Mouse (Mus musculus) midbrain, embryonic 14.5 days (tissue): Measurements from ENCODE around the gene Gm20683. TPM values are rescaled to one million over a fixed set of nuclear protein-coding genes. Genes with fewer than 3 reads are reported as not detected.
A peak's percentile ranks its signal among the peaks of the same experiment; 100 is the strongest.

Experiments
- ATAC-seq: fragments of 200-750 bp; cut with Nextera tagmentation; 2 replicates; pipeline ENCODE4 v1.8.0; 2017; ENCODE audit warnings: moderate number of reproducible peaks, moderate library complexity; ENCODE audit not compliant: low FRiP score, low TSS enrichment
- DNase-seq: peaks from one replicate; pipeline ENCODE4 v3.0.0-alpha.2; 2015
- H3K27ac ChIP-seq: fragments of 300-500 bp; sonication (generic); replicated peaks from 2 replicates; pipeline ENCODE4 v1.5.1; 2014; ENCODE audit warnings: mild to moderate bottlenecking, low read depth, low read length, moderate library complexity
- H3K27me3 ChIP-seq: fragments of 300-500 bp; sonication (generic); 2 replicates; pipeline ENCODE4 v1.6.1; 2014; ENCODE audit warnings: low read length, control low read depth, mixed read lengths; ENCODE audit not compliant: control insufficient read depth, insufficient read depth
- H3K36me3 ChIP-seq: fragments of 300-500 bp; sonication (generic); 2 replicates; pipeline ENCODE4 v1.6.1; 2014; ENCODE audit warnings: low read length, control low read depth; ENCODE audit not compliant: control insufficient read depth, insufficient read depth
- H3K4me1 ChIP-seq: fragments of 300-500 bp; sonication (generic); 2 replicates; pipeline ENCODE4 v1.6.1; 2014; ENCODE audit warnings: mild to moderate bottlenecking, antibody characterized with exemption, low read length, control low read depth; ENCODE audit not compliant: control insufficient read depth, insufficient read depth
- H3K4me2 ChIP-seq: fragments of 300-500 bp; sonication (generic); 2 replicates; pipeline ENCODE4 v1.6.1; 2014; ENCODE audit warnings: mild to moderate bottlenecking, low read length, moderate library complexity
- H3K4me3 ChIP-seq: fragments of 300-500 bp; sonication (generic); replicated peaks from 2 replicates; pipeline ENCODE4 v1.5.1; 2014; ENCODE audit warnings: low read depth, low read length
- H3K9ac ChIP-seq: fragments of 300-500 bp; sonication (generic); replicated peaks from 2 replicates; pipeline ENCODE4 v1.6.1; 2014; ENCODE audit warnings: mild to moderate bottlenecking, low read length, moderate library complexity
- H3K9me3 ChIP-seq: fragments of 300-500 bp; sonication (generic); 2 replicates; pipeline ENCODE4 v1.6.1; 2016; ENCODE audit warnings: low read length, control low read depth, mixed read lengths; ENCODE audit not compliant: control insufficient read depth
- WGBS: fragments of 180-500 bp; shearing (Covaris S2); extraction: QIAGEN DNeasy Blood & Tissue Kit; methylation state at CpG from one replicate; pipeline ENCODE4 v1.1.7; 2014; 5-methylcytosine and 5-hydroxymethylcytosine counted together
- polyA plus RNA-seq: library from polyadenylated mRNA; unstranded; fragments of >200 nt; fragmentation: Nextera tagmentation; extraction: Ambion mirVana; gene quantifications from 2 replicates; pipeline ENCODE4 v1.2.1, GENCODE M21; 2014

Gm20683 gene
- polyA plus RNA-seq, 1 experiment from 2014 or later: 8.0 TPM

- H3K4me1 ChIP-seq: peaks cover 13% of the 10 kb centered on the region
- peak within 1 kb of the TSS; percentile 85 for H3K27ac ChIP-seq
- ATAC-seq: peak; percentile 92
- 3% methylated on average over 65 of the region's 65 CpGs for WGBS
- peak; percentile 97 for DNase-seq
- no peaks in the 10 kb centered on the region for H3K36me3 ChIP-seq
- no peaks in the 10 kb centered on the region for H3K27me3 ChIP-seq
- peak within 1 kb of the TSS; percentile 83 for H3K9ac ChIP-seq
- H3K9me3 ChIP-seq: no peaks in the 10 kb centered on the region
- peak within 1 kb of the TSS; percentile 86 for H3K4me2 ChIP-seq
- H3K4me3 ChIP-seq: peak within 1 kb of the TSS; percentile 63
Measured at GRCm38 (mm10) chr17:25860832-25861703, 19.5 kb upstream of the Gm20683 start, which contains the start of gene Wdr90. TSS of gene Wdr90 (minus strand) at chr17:25861501.

- Histone ChIP-seq H3K4me3 (peak overlapping the region; percentile 63; the same call in 1 of the 2 replicates), H3K27ac (no peak overlapping the region), H3K9me3 (no peaks in the 10 kb centered on the region), H3K36me3 (0 out of 2 replicates have a peak, but pooled peaks cover under 1% of the 10 kb centered on the region), H3K27me3 (no peaks in the 10 kb centered on the region), H3K9ac (no peak overlapping the region), H3K4me1 (peaks cover 13% of the 10 kb centered on the region), H3K4me2 (peak overlapping the region; percentile 86)
- WGBS: 91% methylated on average over 6 of the region's 6 CpGs
- DNase-seq: no peak
- ATAC-seq: no peak
Measured at GRCm38 (mm10) chr17:25860229-25860628, 18.7 kb upstream of the Gm20683 start.

- H3K4me2 ChIP-seq: peak within 1 kb of the TSS; percentile 70
- peak within 1 kb of the TSS; percentile 71 for H3K9ac ChIP-seq
- H3K36me3 ChIP-seq: peaks cover 53% of the 10 kb centered on the region
- DNase-seq (peak; percentile 96), ATAC-seq (peak; percentile 89)
- H3K9me3 ChIP-seq: no peaks in the 10 kb centered on the region
- 2% methylated on average over 20 of the region's 21 CpGs for WGBS
- peaks cover 12% of the 10 kb centered on the region for H3K4me1 ChIP-seq
- peak within 1 kb of the TSS; percentile 62 for H3K27ac ChIP-seq
- peak within 1 kb of the TSS; percentile 78 for H3K4me3 ChIP-seq
- no peaks in the 10 kb centered on the region for H3K27me3 ChIP-seq
Measured at GRCm38 (mm10) chr17:25844396-25844901, 2.9 kb upstream of the Gm20683 start, which contains the start of gene Rhot2. TSS of gene Rhot2 (minus strand) at chr17:25844851.

GRCm38 (mm10) chr17:25843636-25844395, 2.3 kb upstream of the Gm20683 start:
- Histone ChIP-seq H3K4me3 (peak overlapping the region; percentile 78), H3K4me2 (peak overlapping the region; percentile 70), H3K9me3 (no peaks in the 10 kb centered on the region), H3K27ac (peak overlapping the region; percentile 62), H3K36me3 (peaks cover 55% of the 10 kb centered on the region), H3K9ac (peak overlapping the region; percentile 71), H3K27me3 (no peaks in the 10 kb centered on the region), H3K4me1 (peaks cover 12% of the 10 kb centered on the region)
- no peak; the same call in 1 of the 2 replicates for ATAC-seq
- 3% methylated on average over 35 of the region's 38 CpGs for WGBS
- peak; percentile 43 for DNase-seq

GRCm38 (mm10) chr17:25843122-25843521, 1.6 kb upstream of the Gm20683 start:
- no peak for DNase-seq
- H3K36me3 ChIP-seq: peaks cover 57% of the 10 kb centered on the region

GRCm38 (mm10) chr17:25842509-25842908, 946 bp upstream of the Gm20683 start:
- Histone ChIP-seq H3K4me3 (no peak overlapping the region), H3K36me3 (peaks cover 55% of the 10 kb centered on the region), H3K27me3 (no peaks in the 10 kb centered on the region), H3K4me2 (no peak overlapping the region), H3K4me1 (peaks cover 20% of the 10 kb centered on the region), H3K9ac (no peak overlapping the region), H3K27ac (no peak overlapping the region), H3K9me3 (no peaks in the 10 kb centered on the region)
- no peak for DNase-seq
- ATAC-seq: no peak
- 87% methylated on average over 3 of the region's 3 CpGs for WGBS

More at GRCm38 (mm10) chr17:25843122-25843521, 1.6 kb upstream of the Gm20683 start:
- H3K4me2 ChIP-seq: peak overlapping the region; percentile 70
- peaks cover 13% of the 10 kb centered on the region for H3K4me1 ChIP-seq
- H3K9ac ChIP-seq: peak overlapping the region; percentile 71; the same call in 1 of the 2 replicates
- H3K27ac ChIP-seq: no peak overlapping the region
- peak overlapping the region; percentile 78 for H3K4me3 ChIP-seq
- WGBS: 93% methylated on average over 4 of the region's 4 CpGs
- H3K9me3 ChIP-seq: no peaks in the 10 kb centered on the region
- no peaks in the 10 kb centered on the region for H3K27me3 ChIP-seq
- no peak for ATAC-seq

- Histone ChIP-seq H3K36me3 (peaks cover 47% of the 10 kb centered on the region), H3K4me3 (no peak overlapping the region), H3K27me3 (no peaks in the 10 kb centered on the region), H3K4me1 (peaks cover 40% of the 10 kb centered on the region), H3K4me2 (no peak overlapping the region), H3K27ac (no peak overlapping the region), H3K9me3 (no peaks in the 10 kb centered on the region), H3K9ac (no peak overlapping the region)
- DNase-seq (no peak), ATAC-seq (no peak)
- 97% methylated on average over 6 of the region's 6 CpGs for WGBS
Measured at GRCm38 (mm10) chr17:25840519-25840918, 1.0 kb downstream of the Gm20683 start.

- Histone ChIP-seq H3K36me3 (peaks cover 51% of the 10 kb centered on the region), H3K4me2 (no peak overlapping the region), H3K4me1 (peaks cover 45% of the 10 kb centered on the region), H3K27ac (no peak overlapping the region), H3K27me3 (no peaks in the 10 kb centered on the region), H3K9me3 (no peaks in the 10 kb centered on the region), H3K9ac (no peak overlapping the region), H3K4me3 (no peak overlapping the region)
- ATAC-seq (no peak), DNase-seq (no peak)
- 85% methylated on average over 14 of the region's 14 CpGs for WGBS
Measured at GRCm38 (mm10) chr17:25839455-25840235, 1.9 kb downstream of the Gm20683 start.
